Mouse (Mus musculus) CH12.LX (cell line): ENCODE results near the gene Slc5a1. TPM values are rescaled to one million over a fixed set of nuclear protein-coding genes. Genes with fewer than 3 reads are reported as not detected.

ENCODE experiments used
- DNase-seq: peaks from one replicate; pipeline ENCODE4 v3.0.0-alpha.2; 2013; ENCODE audit errors: extremely low read depth
- H3K27ac ChIP-seq: 2 replicates; pipeline ENCODE4 v1.5.1; 2012; ENCODE audit warnings: low read depth, mild to moderate bottlenecking, control low read depth, moderate library complexity; ENCODE audit not compliant: insufficient read depth
- H3K27me3 ChIP-seq: replicated peaks from 2 replicates; pipeline ENCODE3; 2012; ENCODE audit warnings: inconsistent platforms
- H3K36me3 ChIP-seq, 2 experiments: replicated peaks in 1 of 2; 2 replicates each; pipeline versions ENCODE3 to v1.6.1; 2012; ENCODE audit warnings: inconsistent platforms in 1 of 2, low read length in 1 of 2, mild to moderate bottlenecking in 1 of 2, mixed read lengths in 1 of 2, moderate library complexity in 1 of 2; ENCODE audit not compliant: control insufficient read depth in 1 of 2, insufficient read depth in 1 of 2
- H3K4me1 ChIP-seq, 2 experiments: 2 replicates each; pipeline ENCODE4 v1.6.1; 2012; ENCODE audit warnings: inconsistent platforms in 1 of 2, moderate library complexity in 1 of 2; ENCODE audit not compliant: insufficient read depth in 2 of 2, control insufficient read depth in 1 of 2
- H3K4me2 ChIP-seq: 2 replicates; pipeline ENCODE4 v1.6.1; 2012; ENCODE audit warnings: low read depth, mild to moderate bottlenecking, control low read depth; ENCODE audit not compliant: poor library complexity, insufficient read depth, severe bottlenecking
- H3K4me3 ChIP-seq, 3 experiments: fragments of 150-350 bp in 1 of 3; sonication (generic) in 1 of 3; replicated peaks in 1 of 3; 2 replicates each; pipeline versions ENCODE3 to v1.5.1; 2011 to 2012; ENCODE audit warnings: low read depth in 2 of 3, low read length in 2 of 3, mild to moderate bottlenecking in 2 of 3, moderate library complexity in 2 of 3, control low read depth in 1 of 3, improper control_type of control experiment in 1 of 3, inconsistent platforms in 1 of 3, mixed read lengths in 1 of 3; ENCODE audit not compliant: poor library complexity in 1 of 3
- H3K79me2 ChIP-seq: replicated peaks from 2 replicates; pipeline ENCODE4 v1.6.1; 2012; ENCODE audit warnings: mild to moderate bottlenecking, moderate library complexity; ENCODE audit not compliant: control insufficient read depth, poor library complexity, insufficient read depth, severe bottlenecking; ENCODE audit errors: extremely low read depth
- H3K9ac ChIP-seq: 2 replicates; pipeline ENCODE4 v1.6.1; 2012; ENCODE audit warnings: low read depth, mild to moderate bottlenecking, control low read depth, moderate library complexity; ENCODE audit not compliant: insufficient read depth
- H3K9me3 ChIP-seq: replicated peaks from 2 replicates; pipeline ENCODE3; 2012; ENCODE audit warnings: low read length, inconsistent platforms, mixed read lengths
- EP300 ChIP-seq: IDR thresholded peaks from 2 replicates; pipeline ENCODE4 v1.6.1; 2011; ENCODE audit warnings: low read length, improper control_type of control experiment
- ETS1 ChIP-seq: conservative IDR thresholded peaks from 2 replicates; pipeline ENCODE4 v1.6.1; 2012; ENCODE audit warnings: low read depth, mild to moderate bottlenecking, inconsistent platforms, low read length, improper control_type of control experiment, moderate library complexity
- JUND ChIP-seq: conservative IDR thresholded peaks from 2 replicates; pipeline ENCODE4 v1.6.1; 2011; ENCODE audit warnings: low read depth, low read length, improper control_type of control experiment
- MAFK ChIP-seq: IDR thresholded peaks from 2 replicates; pipeline ENCODE4 v1.6.1; 2011; ENCODE audit warnings: low read length, improper control_type of control experiment; ENCODE audit not compliant: insufficient replicate concordance
- MXI1 ChIP-seq: IDR thresholded peaks from 2 replicates; pipeline ENCODE4 v1.6.1; 2011; ENCODE audit warnings: mild to moderate bottlenecking, low read depth, low read length, improper control_type of control experiment
- NRF1 ChIP-seq: IDR thresholded peaks from 2 replicates; pipeline ENCODE4 v1.6.1; 2014; ENCODE audit warnings: low read depth, mild to moderate bottlenecking, inconsistent platforms, low read length, improper control_type of control experiment, moderate library complexity
- USF1 ChIP-seq: IDR thresholded peaks from 2 replicates; pipeline ENCODE4 v1.6.1; 2014; ENCODE audit warnings: low read depth, mild to moderate bottlenecking, inconsistent platforms, low read length, improper control_type of control experiment
- dilution Hi-C: fragments of 300-500 bp; cut with MboI; formaldehyde crosslinking; loops from 2 replicates; pipeline ENCODE4 v1.14.3; 2020; ENCODE audit warnings: low sequenced_read_pairs; ENCODE audit not compliant: extremely low pct_unique_long_range_greater_than_20kb, extremely low pct_ligation_motif_present
- in situ Hi-C: fragments of 300-500 bp; cut with MboI; formaldehyde crosslinking; loops from 3 replicates; pipeline ENCODE4 v1.14.3; 2019; ENCODE audit warnings: low sequenced_read_pairs, low pct_ligation_motif_present, low pct_unique_long_range_greater_than_20kb, mixed read lengths
- polyA plus RNA-seq: library from polyadenylated mRNA; unstranded; fragments of >175 nt; gene quantifications from 2 replicates; pipeline ENCODE4 v1.2.1, GENCODE M21; 2012; ENCODE audit warnings: low read depth; ENCODE audit not compliant: insufficient read length
- total RNA-seq, 2 experiments: library from RNA; depleted of rRNA; stranded (reverse); fragments of 300-350 nt in 1 of 2; fragments of >200 nt in 1 of 2; gene quantifications; 2 replicates each; pipeline ENCODE4 v1.2.3; 2012 to 2014

The Slc5a1 gene
- total and polyA plus RNA-seq, 3 experiments, result 0.30 to 0.38 (median 0.33) TPM

DNA sequence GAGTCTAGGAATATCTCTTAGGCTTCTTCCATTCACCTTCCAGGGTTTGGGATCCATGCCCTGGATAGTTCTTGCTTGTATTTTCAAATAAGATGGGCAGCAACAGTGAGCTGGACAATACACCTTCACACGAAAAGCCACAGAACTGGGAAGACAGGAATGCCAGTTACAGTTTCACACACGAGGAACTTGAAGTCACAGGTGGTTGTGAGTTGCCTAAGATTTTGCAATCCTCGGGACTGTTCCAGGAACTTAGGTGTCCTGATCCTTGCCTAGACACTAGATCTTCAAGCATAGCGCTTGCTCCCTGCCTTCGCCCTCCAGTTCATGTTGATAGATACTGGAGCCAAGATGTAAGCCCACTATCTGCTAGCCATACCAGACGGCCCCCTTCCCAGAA, 1.6 kb downstream of the Slc5a1 start:
- in situ Hi-C loops (no loop called here), dilution Hi-C loops (no loop called here)
- peaks cover 29% of the 10 kb centered on the region for H3K27me3 ChIP-seq
- H3K79me2 ChIP-seq, result no peaks in the 10 kb centered on the region
- H3K9ac ChIP-seq, result no peak overlapping the region
- TF ChIP-seq JUND (no peak), USF1 (no peak), ETS1 (no peak), MXI1 (no peak)
- no peaks in the 10 kb centered on the region for H3K36me3 ChIP-seq
- no peak overlapping the region for H3K4me2 ChIP-seq
- DNase-seq, result no peak
- H3K4me3 ChIP-seq, result no peak overlapping the region
- H3K27ac ChIP-seq, result no peak overlapping the region
- peaks cover 2% of the 10 kb centered on the region for H3K9me3 ChIP-seq
- H3K4me1 ChIP-seq, result no peaks in the 10 kb centered on the region

DNA sequence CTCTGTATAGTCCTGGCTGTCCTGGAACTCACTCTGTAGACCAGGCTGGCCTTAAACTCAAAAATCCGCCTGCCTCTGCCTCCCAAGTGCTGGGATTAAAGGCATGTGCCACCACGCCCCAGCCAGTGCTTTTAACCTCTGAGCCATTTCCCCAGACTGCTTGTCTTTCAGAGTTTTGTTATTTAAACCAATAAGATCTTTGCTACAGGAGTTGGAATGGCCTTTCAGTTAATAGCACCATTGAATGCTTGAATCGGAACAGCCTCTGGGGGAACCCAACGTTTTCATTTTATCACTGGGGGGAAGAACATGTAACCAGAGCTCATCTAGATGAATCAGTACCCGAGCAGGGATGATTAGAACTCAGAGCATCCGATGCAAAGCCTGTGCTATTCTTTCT, 3.0 kb downstream of the Slc5a1 start:
- H3K4me1 ChIP-seq, result no peaks in the 10 kb centered on the region
- no peaks in the 10 kb centered on the region for H3K9me3 ChIP-seq
- peaks cover 26% of the 10 kb centered on the region for H3K27me3 ChIP-seq
- H3K9ac ChIP-seq, result no peak overlapping the region
- H3K4me3 ChIP-seq, result no peak overlapping the region
- no peak overlapping the region for H3K4me2 ChIP-seq
- dilution Hi-C loops, result no loop called here
- H3K27ac ChIP-seq, result no peak overlapping the region
- DNase-seq, result no peak
- no peaks in the 10 kb centered on the region for H3K36me3 ChIP-seq
- in situ Hi-C loops, result no loop called here
- no peaks in the 10 kb centered on the region for H3K79me2 ChIP-seq
- TF ChIP-seq MAFK, result no peak
- TF ChIP-seq MXI1, result no peak

DNA sequence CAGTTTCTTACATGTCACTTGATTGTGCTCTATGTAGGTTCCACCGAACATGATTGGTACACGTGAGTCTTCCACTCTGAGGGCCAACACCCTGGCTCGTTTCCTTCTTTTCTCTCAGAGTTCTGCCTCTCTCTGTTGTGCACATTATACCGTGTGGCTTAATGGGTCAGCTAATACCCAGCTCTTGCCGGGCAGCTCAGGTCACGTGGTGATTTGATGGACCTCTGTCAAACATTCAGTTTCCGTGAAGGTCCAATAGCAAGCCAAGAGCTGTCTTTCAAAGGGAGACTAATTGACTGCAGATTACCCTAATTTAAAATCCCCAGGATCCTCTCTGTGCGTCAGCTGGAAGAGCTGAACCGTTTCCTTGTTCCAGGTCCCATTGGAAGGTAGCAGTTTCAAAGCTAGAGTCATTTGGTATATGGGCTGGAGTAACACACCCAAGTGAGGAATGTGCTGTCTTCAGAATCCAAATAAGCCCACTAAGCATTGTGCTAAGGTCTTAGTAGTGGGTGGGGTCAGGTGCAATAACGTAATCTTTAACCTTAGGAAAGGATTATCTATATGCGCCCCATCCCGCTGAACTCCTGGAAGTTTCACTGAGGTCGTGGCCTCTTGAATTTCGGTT, 3.9 kb downstream of the Slc5a1 start:
- no peaks in the 10 kb centered on the region for H3K36me3 ChIP-seq
- no peak for DNase-seq
- no peak overlapping the region for H3K4me2 ChIP-seq
- no peak overlapping the region for H3K4me3 ChIP-seq
- TF ChIP-seq EP300 (no peak), NRF1 (no peak)
- TF ChIP-seq, all 38 proteins: peak for 0
- H3K27me3 ChIP-seq, result peaks cover 22% of the 10 kb centered on the region
- H3K9ac ChIP-seq, result no peak overlapping the region
- H3K4me1 ChIP-seq, result no peaks in the 10 kb centered on the region
- dilution Hi-C loops, result no loop called here
- H3K27ac ChIP-seq, result no peak overlapping the region
- no peaks in the 10 kb centered on the region for H3K9me3 ChIP-seq
- no peaks in the 10 kb centered on the region for H3K79me2 ChIP-seq
- in situ Hi-C loops, result no loop called here
